Mouse (Mus musculus): ENCODE data around the gene Olfr1223. TPM values are rescaled to one million over a fixed set of nuclear protein-coding genes. Genes with fewer than 3 reads are reported as not detected.

The Olfr1223 gene
- total RNA-seq (2023): not detected

DNA sequence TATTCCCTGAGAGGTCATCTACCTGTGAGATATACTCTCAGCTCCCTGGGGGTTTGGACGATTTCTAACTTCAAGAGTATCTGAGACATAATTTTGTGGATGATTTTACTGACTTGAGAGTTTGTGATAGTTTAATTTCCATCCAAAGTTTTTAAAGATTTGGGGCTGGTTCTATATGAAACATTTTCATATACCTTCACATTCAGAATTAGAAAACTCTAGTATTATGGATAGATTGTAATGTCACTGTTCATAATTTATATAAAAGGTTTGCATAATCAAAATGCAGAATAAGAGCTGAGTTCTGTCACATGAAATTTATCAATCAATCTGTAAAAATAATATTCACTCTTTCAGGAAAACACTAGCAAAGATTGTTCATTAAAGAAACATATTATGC lies at the start of gene Olfr1223:
Gene Olfr1223 (minus strand): TSS at position 101 of the 400 bp plus-strand sequence.

DNA sequence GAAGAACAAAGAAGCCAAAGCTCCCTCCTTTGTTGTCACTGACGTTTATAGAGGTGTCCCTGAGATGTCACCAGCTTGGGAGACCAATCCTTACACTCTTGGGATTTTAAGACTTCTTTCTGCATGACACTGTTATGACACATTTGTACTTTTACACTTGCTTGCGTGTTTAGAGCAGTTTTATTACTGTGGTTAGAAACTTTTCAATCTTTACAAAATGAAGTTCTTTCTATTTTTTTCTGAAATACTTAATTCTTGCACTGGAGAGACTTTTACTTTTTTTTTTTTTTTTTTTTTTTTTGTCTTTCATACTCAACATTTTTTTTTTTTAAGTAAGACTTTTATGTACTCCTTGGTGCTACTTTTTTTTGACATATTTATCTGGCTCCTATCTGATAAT lies 48.6 kb upstream of the Olfr1223 start, which contains the start of gene Olfr1226:
Gene Olfr1226 (minus strand): TSS at position 101 of the 400 bp plus-strand sequence.

DNA sequence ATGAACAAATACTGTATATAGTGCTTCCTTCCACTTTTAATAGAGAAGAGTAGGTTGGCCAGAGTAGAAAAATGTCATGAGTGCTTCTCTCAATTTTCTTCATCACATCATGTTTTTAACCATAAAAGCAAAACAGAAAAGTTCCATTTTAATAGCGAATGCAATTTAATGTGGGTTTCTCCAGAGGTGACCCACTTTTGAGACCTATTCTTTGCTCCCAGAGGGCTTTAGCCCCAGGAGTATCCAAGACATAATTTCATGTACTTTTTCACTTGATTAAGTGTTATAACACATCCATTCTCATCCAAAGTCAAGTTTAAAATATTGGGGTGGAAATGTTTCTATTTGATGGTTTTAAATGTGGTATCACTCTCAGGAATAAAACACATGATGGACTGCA lies 23.2 kb upstream of the Olfr1223 start, which contains the start of gene Olfr1225:
Gene Olfr1225 (minus strand): TSS at position 101 of the 400 bp plus-strand sequence.

DNA sequence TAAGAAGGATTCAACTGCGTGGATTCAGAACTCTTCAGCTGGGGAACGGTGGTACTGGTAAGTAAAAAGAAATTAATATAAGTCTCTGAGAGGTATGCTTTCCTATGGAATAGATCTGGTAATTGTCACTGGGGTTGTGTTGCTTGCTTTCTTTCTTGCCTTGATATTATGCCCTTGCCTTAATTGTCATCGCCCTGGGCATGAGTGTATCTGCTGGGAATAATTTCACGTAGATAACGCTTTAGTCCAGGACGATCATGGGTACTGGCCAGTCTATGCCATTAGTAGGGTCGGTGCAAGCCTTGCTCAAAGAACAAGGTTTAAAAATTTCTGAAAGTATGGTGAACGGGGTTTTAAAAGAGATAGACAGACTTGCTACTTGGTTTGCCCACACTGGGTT lies 12.6 kb upstream of the Olfr1223 start, which contains the start of gene Olfr1224-ps1:
Gene Olfr1224-ps1 (minus strand): TSS at position 101 of the 400 bp plus-strand sequence.

DNA sequence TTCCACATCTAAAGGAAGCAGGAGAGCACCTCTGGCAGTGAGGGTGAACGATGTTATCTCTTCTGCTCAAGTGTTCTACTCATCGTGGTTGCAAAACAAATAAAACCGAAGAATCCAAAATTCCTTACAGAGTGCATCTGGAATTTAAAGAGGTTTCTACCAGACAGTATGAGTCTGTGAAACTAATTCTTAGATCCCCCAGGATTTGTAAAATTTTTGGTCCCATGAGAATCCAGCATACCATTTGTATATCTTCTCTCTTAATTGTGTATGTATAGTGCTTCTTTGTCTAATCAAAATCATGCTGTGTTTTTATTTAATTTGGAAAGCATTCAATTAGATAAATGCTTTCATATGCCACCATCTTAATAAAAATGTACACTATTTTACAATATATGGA lies 18.4 kb downstream of the Olfr1223 start, which contains the start of gene Olfr1222:
Gene Olfr1222 (minus strand): TSS at position 101 of the 400 bp plus-strand sequence.

DNA sequence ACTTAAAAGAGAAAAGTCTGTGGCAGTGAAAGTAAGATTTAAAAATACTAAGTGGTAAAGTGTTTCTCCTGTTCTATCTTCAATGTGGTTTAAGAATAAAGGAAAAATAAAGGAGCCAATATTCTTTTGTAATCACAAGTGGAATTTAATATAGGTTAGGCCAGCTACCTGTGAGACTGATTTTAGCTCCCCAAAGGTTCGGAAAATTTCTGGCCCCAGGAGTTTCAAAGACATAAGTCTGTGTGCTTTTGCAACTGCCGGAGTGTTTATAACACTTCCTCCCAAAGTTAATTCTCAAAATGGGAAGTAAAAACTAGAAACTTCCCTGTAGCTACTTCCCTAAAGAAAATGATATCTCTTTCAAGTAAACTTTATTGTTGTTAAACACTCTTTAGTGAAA lies 34.2 kb downstream of the Olfr1223 start, which contains the start of gene Olfr1221:
Gene Olfr1221 (minus strand): TSS at position 101 of the 400 bp plus-strand sequence.

DNA sequence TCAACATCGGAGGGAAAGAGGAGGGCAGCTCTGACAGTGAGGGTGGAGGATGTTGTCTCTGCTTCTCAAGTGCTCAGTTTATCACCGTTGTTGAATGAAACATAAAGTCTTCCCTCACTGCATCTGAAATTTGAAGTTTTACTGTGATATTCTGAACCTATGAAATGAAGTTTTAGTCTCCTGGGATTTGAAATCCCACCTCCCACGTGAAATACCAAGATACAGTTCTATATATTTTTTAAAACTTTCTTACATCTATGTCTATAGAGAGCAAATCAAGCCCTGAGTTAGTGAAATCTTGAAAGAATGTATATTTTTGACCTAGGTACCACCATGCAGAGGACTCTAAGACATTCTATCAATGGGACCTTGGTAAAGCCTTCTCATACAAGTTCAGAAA lies 44.6 kb downstream of the Olfr1223 start, which contains the start of gene Olfr1220:
Gene Olfr1220 (minus strand): TSS at position 101 of the 400 bp plus-strand sequence.

Other genes with a start within 250 kb of the Olfr1223 start
- gene Olfr1208, start 249.2 kb downstream of the Olfr1223 start, total RNA-seq (2023): not detected
- gene Olfr1209, start 236.4 kb downstream of the Olfr1223 start, total RNA-seq (2023): not detected
- not detected for gene Olfr1211, start 213.4 kb downstream of the Olfr1223 start, total RNA-seq (2023)
- gene Olfr1212, start 197.6 kb downstream of the Olfr1223 start, total RNA-seq (2023): not detected
- not detected for gene Gm13762, start 171.3 kb downstream of the Olfr1223 start, total RNA-seq (2023)
- gene Olfr1214, start 158.9 kb downstream of the Olfr1223 start, total RNA-seq (2023): not detected
- gene Olfr1215, start 144.6 kb downstream of the Olfr1223 start, total RNA-seq (2023): not detected
- gene Olfr1216, start 133.2 kb downstream of the Olfr1223 start, total RNA-seq (2023): not detected
- gene Olfr1217, start 119.5 kb downstream of the Olfr1223 start, total RNA-seq (2023): not detected
- gene Olfr1218, start 90.4 kb downstream of the Olfr1223 start, total RNA-seq (2023): not detected
- gene Olfr1219, start 68.0 kb downstream of the Olfr1223 start, total RNA-seq (2023): not detected
- gene Olfr1220, start 44.7 kb downstream of the Olfr1223 start, total RNA-seq (2023): not detected
- gene Olfr1221, start 34.3 kb downstream of the Olfr1223 start, total RNA-seq (2023): not detected
- not detected for gene Olfr1222, start 18.5 kb downstream of the Olfr1223 start, total RNA-seq (2023)
- not detected for gene Olfr1224-ps1, start 12.5 kb upstream of the Olfr1223 start, total RNA-seq (2023)
- gene Olfr1225, start 23.1 kb upstream of the Olfr1223 start, total RNA-seq (2023): not detected
- not detected for gene Olfr1226, start 48.5 kb upstream of the Olfr1223 start, total RNA-seq (2023)
- gene Olfr1228, start 102.5 kb upstream of the Olfr1223 start, total RNA-seq (2023): not detected
- not detected for gene Olfr1229, start 136.5 kb upstream of the Olfr1223 start, total RNA-seq (2023)
- gene Olfr1230, start 145.7 kb upstream of the Olfr1223 start, total RNA-seq (2023): not detected
- not detected for gene Olfr1231, start 155.5 kb upstream of the Olfr1223 start, total RNA-seq (2023)
- gene Olfr1232, start 178.1 kb upstream of the Olfr1223 start, total RNA-seq (2023): not detected
- gene Olfr1233, start 190.8 kb upstream of the Olfr1223 start, total RNA-seq (2023): not detected
- not detected for gene Olfr1234, start 213.3 kb upstream of the Olfr1223 start, total RNA-seq (2023)

Measured in neutrophil, adult 59 days (primary cell).